Mouse (Mus musculus) liver, embryonic 14.5 days (tissue): ENCODE measurements around the gene Bola3. TPM values are rescaled to one million over a fixed set of nuclear protein-coding genes. Genes with fewer than 3 reads are reported as not detected.

Source experiments
- ATAC-seq: fragments of 200-750 bp; cut with Nextera tagmentation; 2 replicates; pipeline ENCODE4 v1.8.0; 2017; ENCODE audit warnings: moderate number of reproducible peaks, mild to moderate bottlenecking, moderate library complexity; ENCODE audit not compliant: insufficient read depth
- DNase-seq, 3 experiments: peaks; one replicate each; pipeline ENCODE4 v3.0.0-alpha.2; 2012 to 2013; ENCODE audit warnings: low read depth in 3 of 3, low spot score in 3 of 3
- H3K27ac ChIP-seq: fragments of 300-500 bp; sonication (generic); 2 replicates; pipeline ENCODE4 v1.5.1; 2014; ENCODE audit warnings: moderate library complexity, mild to moderate bottlenecking, control low read depth, inconsistent platforms
- H3K27me3 ChIP-seq: fragments of 300-500 bp; sonication (generic); 2 replicates; pipeline ENCODE4 v1.6.1; 2014; ENCODE audit warnings: mild to moderate bottlenecking, low read length, moderate library complexity; ENCODE audit not compliant: control insufficient read depth, insufficient read depth
- H3K36me3 ChIP-seq: fragments of 300-500 bp; sonication (generic); replicated peaks from 2 replicates; pipeline ENCODE4 v1.6.1; 2014; ENCODE audit warnings: low read depth; ENCODE audit not compliant: control insufficient read depth, insufficient read depth
- H3K4me1 ChIP-seq, 2 experiments: fragments of 200-500 bp in 1 of 2; fragments of 300-500 bp in 1 of 2; sonication (generic) in 1 of 2; replicated peaks; 2 replicates each; pipeline ENCODE4 v1.6.1; 2012 to 2014; ENCODE audit warnings: antibody characterized with exemption in 1 of 2, inconsistent platforms in 1 of 2, low read length in 1 of 2; ENCODE audit not compliant: control insufficient read depth in 2 of 2, insufficient read depth in 2 of 2
- H3K4me2 ChIP-seq: fragments of 300-500 bp; sonication (generic); 2 replicates; pipeline ENCODE4 v1.6.1; 2014; ENCODE audit warnings: low read depth, mild to moderate bottlenecking, control low read depth, moderate library complexity
- H3K4me3 ChIP-seq, 2 experiments: fragments of 200-500 bp in 1 of 2; fragments of 300-500 bp in 1 of 2; sonication (generic) in 1 of 2; 2 replicates each; pipeline ENCODE4 v1.5.1; 2012 to 2014; ENCODE audit warnings: low read depth in 2 of 2, low read length in 2 of 2, mild to moderate bottlenecking in 2 of 2, control low read depth in 1 of 2, inconsistent platforms in 1 of 2, moderate library complexity in 1 of 2; ENCODE audit not compliant: insufficient read depth in 1 of 2
- H3K9ac ChIP-seq: fragments of 300-500 bp; sonication (generic); replicated peaks from 2 replicates; pipeline ENCODE4 v1.6.1; 2014; ENCODE audit warnings: mild to moderate bottlenecking, control low read depth, moderate library complexity
- H3K9me3 ChIP-seq: fragments of 300-500 bp; sonication (generic); 2 replicates; pipeline ENCODE4 v1.6.1; 2016; ENCODE audit warnings: low read length, mixed read lengths; ENCODE audit not compliant: control insufficient read depth
- CTCF ChIP-seq: IDR thresholded peaks from 2 replicates; pipeline ENCODE4 v1.5.1; 2016; ENCODE audit warnings: antibody characterized with exemption, low read depth, control low read depth
- EP300 ChIP-seq: IDR thresholded peaks from 2 replicates; pipeline ENCODE4 v1.6.1; 2016; ENCODE audit warnings: antibody characterized with exemption, low read depth
- WGBS: fragments of 180-500 bp; shearing (Covaris S2); extraction: QIAGEN DNeasy Blood & Tissue Kit; methylation state at CpG from one replicate; pipeline ENCODE4 v1.1.7; 2014; ENCODE audit not compliant: insufficient replicate concordance; 5-methylcytosine and 5-hydroxymethylcytosine counted together
- microRNA-seq: library from miRNA; unstranded; fragments of <30 nt; microRNA quantifications from one replicate; pipeline ENCODE4, GENCODE M21; 2016
- polyA plus RNA-seq, 2 experiments: library from polyadenylated mRNA; depleted of rRNA in 1 of 2; stranded (reverse) in 1 of 2; unstranded in 1 of 2; fragments of >200 nt; fragmentation: Nextera tagmentation in 1 of 2; extraction: Ambion mirVana in 1 of 2; gene quantifications; 2 replicates each; pipeline versions ENCODE4 v1.2.1 to v1.2.3; 2012 to 2014

Bola3 gene
- polyA plus RNA-seq, 2 experiments: 92.1 to 357 TPM

- Histone ChIP-seq H3K9ac (no peak overlapping the region), H3K36me3 (peaks cover 22% of the 10 kb centered on the region), H3K27me3 (no peaks in the 10 kb centered on the region), H3K9me3 (no peaks in the 10 kb centered on the region), H3K4me2 (no peak overlapping the region), H3K27ac (no peak overlapping the region), H3K4me1 (peaks cover 0 to 7% of the 10 kb centered on the region in 2 experiments; a peak in 3 of 4 replicates), H3K4me3 (no peak overlapping the region)
- no peak for DNase-seq
- no peak for ATAC-seq
- TF ChIP-seq CTCF: no peak
- TF ChIP-seq EP300: no peak
- 84% methylated on average over 8 of the region's 8 CpGs for WGBS
Measured at GRCm38 (mm10) chr6:83403481-83403880, 54.5 kb downstream of the Bola3 start.

GRCm38 (mm10) chr6:83404571-83404970 is 55.6 kb downstream of the Bola3 start:
- 88% methylated on average over 13 of the region's 13 CpGs for WGBS

GRCm38 (mm10) chr6:83405511-83406064 is 56.6 kb downstream of the Bola3 start:
- no peak for ATAC-seq
- WGBS: 68% methylated on average over 7 of the region's 7 CpGs

More at GRCm38 (mm10) chr6:83404571-83404970, 55.6 kb downstream of the Bola3 start:
- Histone ChIP-seq H3K4me1 (peaks cover 0 to 9% of the 10 kb centered on the region in 2 experiments; a peak in 3 of 4 replicates), H3K4me3 (no peak overlapping the region), H3K27me3 (no peaks in the 10 kb centered on the region), H3K9ac (no peak overlapping the region), H3K36me3 (peaks cover 21% of the 10 kb centered on the region), H3K27ac (no peak overlapping the region), H3K4me2 (no peak overlapping the region), H3K9me3 (no peaks in the 10 kb centered on the region)
- ATAC-seq: no peak
- DNase-seq: no peak
- no peak for TF ChIP-seq EP300
- no peak for TF ChIP-seq CTCF

GRCm38 (mm10) chr6:83408510-83408909 is 59.6 kb downstream of the Bola3 start:
- Histone ChIP-seq H3K27ac (no peak overlapping the region), H3K27me3 (no peaks in the 10 kb centered on the region), H3K4me2 (no peak overlapping the region), H3K4me1 (peaks cover 9 to 35% of the 10 kb centered on the region in 2 experiments; a peak in 3 of 4 replicates), H3K36me3 (peaks cover 10% of the 10 kb centered on the region), H3K9ac (no peak overlapping the region), H3K4me3 (no peak overlapping the region), H3K9me3 (no peaks in the 10 kb centered on the region)
- TF ChIP-seq EP300 (no peak), CTCF (no peak)
- ATAC-seq: no peak
- 35% methylated on average over 9 of the region's 9 CpGs for WGBS
- DNase-seq: no peak

More at GRCm38 (mm10) chr6:83405511-83406064, 56.6 kb downstream of the Bola3 start:
- no peak overlapping the region for H3K9ac ChIP-seq
- H3K4me2 ChIP-seq: no peak overlapping the region
- DNase-seq: no peak
- H3K9me3 ChIP-seq: no peaks in the 10 kb centered on the region
- peaks cover 21% of the 10 kb centered on the region for H3K36me3 ChIP-seq
- no peak overlapping the region for H3K27ac ChIP-seq
- no peaks in the 10 kb centered on the region for H3K27me3 ChIP-seq
- no peak for TF ChIP-seq EP300
- no peak for TF ChIP-seq CTCF
- H3K4me1 ChIP-seq: peaks cover 3 to 15% of the 10 kb centered on the region in 2 experiments; a peak in 3 of 4 replicates
- no peak overlapping the region for H3K4me3 ChIP-seq

Small RNA genes within 50 kb of the gene (microRNA-seq; reads per million reads assigned to microRNA genes)
- gene Mir6374: not detected

Other genes starting within 250 kb of the Bola3 start
- gene Ccdc142, start 247.5 kb upstream of the Bola3 start, polyA plus RNA-seq (2012; rRNA removed): 1.0 and 1.1 TPM in 2 replicates
- gene Ccdc142, start 247.5 kb upstream of the Bola3 start, polyA plus RNA-seq (2014; fragmentation: Nextera tagmentation; extraction: Ambion mirVana): 0.23 and 0.39 TPM in 2 replicates
- gene Gm42688, start 247.5 kb upstream of the Bola3 start, polyA plus RNA-seq (2012; rRNA removed): 2.2 and 2.4 TPM in 2 replicates
- gene Gm42688, start 247.5 kb upstream of the Bola3 start, polyA plus RNA-seq (2014; fragmentation: Nextera tagmentation; extraction: Ambion mirVana): 0.76 and 0.86 TPM in 2 replicates
- gene Mrpl53, start 240.1 kb upstream of the Bola3 start, polyA plus RNA-seq (2012; rRNA removed): 41.1 and 56.6 TPM in 2 replicates
- 87.1 and 87.4 TPM in 2 replicates for gene Mrpl53, start 240.1 kb upstream of the Bola3 start, polyA plus RNA-seq (2014; fragmentation: Nextera tagmentation; extraction: Ambion mirVana)
- gene Mogs, start 233.7 kb upstream of the Bola3 start, polyA plus RNA-seq (2012; rRNA removed): 33.9 and 36.9 TPM in 2 replicates
- 28.2 and 32.4 TPM in 2 replicates for gene Mogs, start 233.7 kb upstream of the Bola3 start, polyA plus RNA-seq (2014; fragmentation: Nextera tagmentation; extraction: Ambion mirVana)
- 27.7 and 33.6 TPM in 2 replicates for gene Wbp1, start 227.6 kb upstream of the Bola3 start, polyA plus RNA-seq (2012; rRNA removed)
- 22.0 and 27.1 TPM in 2 replicates for gene Wbp1, start 227.6 kb upstream of the Bola3 start, polyA plus RNA-seq (2014; fragmentation: Nextera tagmentation; extraction: Ambion mirVana)
- 9.4 and 11.6 TPM in 2 replicates for gene Ino80b, start 223.7 kb upstream of the Bola3 start, polyA plus RNA-seq (2012; rRNA removed)
- 4.4 and 5.2 TPM in 2 replicates for gene Ino80b, start 223.7 kb upstream of the Bola3 start, polyA plus RNA-seq (2014; fragmentation: Nextera tagmentation; extraction: Ambion mirVana)
- 11.1 TPM in 2 replicates for gene Rtkn, start 213.7 kb upstream of the Bola3 start, polyA plus RNA-seq (2012; rRNA removed)
- gene Rtkn, start 213.7 kb upstream of the Bola3 start, polyA plus RNA-seq (2014; fragmentation: Nextera tagmentation; extraction: Ambion mirVana): 5.3 and 5.5 TPM in 2 replicates
- 0.15 and 0.44 TPM in 2 replicates for gene Wdr54, start 192.8 kb upstream of the Bola3 start, polyA plus RNA-seq (2012; rRNA removed)
- gene Wdr54, start 192.8 kb upstream of the Bola3 start, polyA plus RNA-seq (2014; fragmentation: Nextera tagmentation; extraction: Ambion mirVana): 0.32 and 0.35 TPM in 2 replicates
- not detected in 2 replicates for gene 1700003E16Rik, start 192.7 kb upstream of the Bola3 start, polyA plus RNA-seq (2012; rRNA removed)
- gene 1700003E16Rik, start 192.7 kb upstream of the Bola3 start, polyA plus RNA-seq (2014; fragmentation: Nextera tagmentation; extraction: Ambion mirVana): 0.06 and 0.15 TPM in 2 replicates
- gene Dctn1, start 183.2 kb upstream of the Bola3 start, polyA plus RNA-seq (2012; rRNA removed): 16.9 and 21.1 TPM in 2 replicates
- gene Dctn1, start 183.2 kb upstream of the Bola3 start, polyA plus RNA-seq (2014; fragmentation: Nextera tagmentation; extraction: Ambion mirVana): 22.5 and 24.0 TPM in 2 replicates
- gene Slc4a5, start 129.3 kb upstream of the Bola3 start, polyA plus RNA-seq (2012; rRNA removed): 1.1 and 1.4 TPM in 2 replicates
- 0.52 and 0.73 TPM in 2 replicates for gene Slc4a5, start 129.3 kb upstream of the Bola3 start, polyA plus RNA-seq (2014; fragmentation: Nextera tagmentation; extraction: Ambion mirVana)
- 28.5 and 44.4 TPM in 2 replicates for gene Mthfd2, start 23.2 kb upstream of the Bola3 start, polyA plus RNA-seq (2012; rRNA removed)
- gene Mthfd2, start 23.2 kb upstream of the Bola3 start, polyA plus RNA-seq (2014; fragmentation: Nextera tagmentation; extraction: Ambion mirVana): 66.0 and 67.7 TPM in 2 replicates
- 19.0 and 25.2 TPM in 2 replicates for gene Mob1a, start 23.1 kb upstream of the Bola3 start, polyA plus RNA-seq (2012; rRNA removed)
- 39.4 and 43.3 TPM in 2 replicates for gene Mob1a, start 23.1 kb upstream of the Bola3 start, polyA plus RNA-seq (2014; fragmentation: Nextera tagmentation; extraction: Ambion mirVana)
- gene Tet3, start 109.9 kb downstream of the Bola3 start, polyA plus RNA-seq (2012; rRNA removed): 3.0 and 3.1 TPM in 2 replicates
- 7.7 and 8.3 TPM in 2 replicates for gene Tet3, start 109.9 kb downstream of the Bola3 start, polyA plus RNA-seq (2014; fragmentation: Nextera tagmentation; extraction: Ambion mirVana)
- 14.6 and 16.8 TPM in 2 replicates for gene Dguok, start 157.8 kb downstream of the Bola3 start, polyA plus RNA-seq (2012; rRNA removed)
- 21.6 and 27.2 TPM in 2 replicates for gene Dguok, start 157.8 kb downstream of the Bola3 start, polyA plus RNA-seq (2014; fragmentation: Nextera tagmentation; extraction: Ambion mirVana)
- 2.3 and 2.7 TPM in 2 replicates for gene Actg2, start 187.1 kb downstream of the Bola3 start, polyA plus RNA-seq (2012; rRNA removed)
- 1.4 and 2.4 TPM in 2 replicates for gene Actg2, start 187.1 kb downstream of the Bola3 start, polyA plus RNA-seq (2014; fragmentation: Nextera tagmentation; extraction: Ambion mirVana)
- gene Stambp, start 223.6 kb downstream of the Bola3 start, polyA plus RNA-seq (2012; rRNA removed): 5.1 and 6.2 TPM in 2 replicates
- gene Stambp, start 223.6 kb downstream of the Bola3 start, polyA plus RNA-seq (2014; fragmentation: Nextera tagmentation; extraction: Ambion mirVana): 9.9 and 10.1 TPM in 2 replicates